Mouse (Mus musculus): ENCODE results near the gene Btd.

DNA sequence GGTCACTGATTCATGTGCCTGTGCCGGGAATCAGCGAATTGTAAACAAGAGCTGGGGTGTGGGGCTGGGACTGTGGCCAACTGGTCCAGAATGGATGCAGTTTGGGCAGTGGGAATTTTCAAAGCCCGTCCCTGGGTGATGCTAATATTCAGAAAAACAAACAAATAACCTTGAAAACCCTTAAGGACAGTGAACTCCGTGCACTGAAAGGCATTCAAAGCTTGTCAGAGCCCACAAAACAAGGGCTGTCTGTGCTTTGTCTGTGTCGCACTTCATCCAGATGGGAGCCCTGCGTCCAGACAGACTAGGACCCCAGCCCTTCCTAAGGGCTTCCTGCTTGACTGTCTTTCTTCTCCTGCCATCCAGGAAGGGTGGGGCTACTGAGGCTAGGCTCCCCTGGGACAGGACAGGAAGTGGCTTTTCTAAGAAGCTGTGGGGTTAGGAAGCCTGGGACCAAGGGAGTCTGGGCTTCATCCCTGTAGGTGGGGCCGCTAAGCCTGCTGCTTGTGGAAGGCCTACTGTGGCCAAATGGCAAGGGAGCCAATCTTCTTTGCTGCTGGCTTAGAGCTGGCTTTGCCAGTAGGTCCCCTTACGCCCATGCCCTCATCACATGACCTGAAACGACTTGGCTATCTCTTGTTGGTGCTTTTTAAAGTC, 21.9 kb downstream of the Btd start:
- TF ChIP-seq GATA1 (IDR thresholded peaks at IDR 0.05; ENCODE audit: borderline replicate concordance, low read length), result no peak
- no peak for TF ChIP-seq FLI1 (IDR thresholded peaks at IDR 0.05; ENCODE audit: low read length)
